Mouse (Mus musculus): ENCODE results near the gene Gm7137.
"Not testable (repeated sequence)": the region's sequence is repeated elsewhere in the genome, so short reads cannot be mapped to it uniquely, and the experiment has no call there.

Gene Gm7137

GRCm38 (mm10) chr10:77752312-77752711, 35.7 kb downstream of the Gm7137 start:
- not testable (repeated sequence) for DNase-seq (ENCODE audit: extremely low spot score)

GRCm38 (mm10) chr10:77751254-77751653, 36.7 kb downstream of the Gm7137 start, which contains the start of gene Gm9736:
Gene Gm9736 (minus strand): TSS chr10:77751354.
- DNase-seq (ENCODE audit: extremely low spot score) = not testable (repeated sequence)

- not testable (repeated sequence) for DNase-seq (ENCODE audit: extremely low spot score)
Measured at GRCm38 (mm10) chr10:77750686-77751085, 37.3 kb downstream of the Gm7137 start.

GRCm38 (mm10) chr10:77741924-77742688, 45.9 kb downstream of the Gm7137 start, which contains the start of gene Gm18596:
Gene Gm18596 (minus strand): TSS chr10:77742638.
- not testable (repeated sequence) for DNase-seq (ENCODE audit: extremely low spot score)

GRCm38 (mm10) chr10:77738929-77739328, 49.1 kb downstream of the Gm7137 start:
- DNase-seq (ENCODE audit: extremely low spot score) = no peak
